In genomic region chr8:34679565-34680291, GRCm38 (mm10) we compare ENCODE assay signal across 9 mouse cellular contexts.
DNase-seq lines count a peak whose midpoint lies in the region; ATAC-seq lines count a peak whose summit lies in the region.
"Had no signal": no experiment of that assay in that cellular context is flagged by ENCODE, and none has a peak within 500 bp of the region (broad histone marks: within the 10 kb centered on the region; RNA-seq: fewer than 3 reads in every experiment).

No protein-coding gene starts in this region.

- H3K9me3 ChIP-seq in intestine, embryonic 15.5 days, result no peaks in the 10 kb centered on the region
- H3K9me3 ChIP-seq: limb, embryonic 13.5 days had no signal

- peak overlapping the region; percentile 65 for H3K27ac ChIP-seq in intestine, embryonic 15.5 days
- H3K27ac ChIP-seq: limb, embryonic 13.5 days had no signal

- H3K9ac ChIP-seq in intestine, embryonic 15.5 days, result no peak overlapping the region
- H3K9ac ChIP-seq: limb, embryonic 13.5 days had no signal

- intact Hi-C loops in gastrocnemius, postnatal 14 days (cut with DNase I; ENCODE audit: low total_unique reads), result no loop called here
- intact Hi-C loops in left cerebral cortex, postnatal 25 days (cut with DNase I), result loop anchor here (5.0 to 10.0 kb wide), 3 partner anchors 182 to 462 kb away; no protein-coding TSS in a partner anchor

- H3K27me3 ChIP-seq in intestine, embryonic 15.5 days (replicated peaks), result no peaks in the 10 kb centered on the region
- H3K27me3 ChIP-seq: limb, embryonic 13.5 days had no signal

- peaks cover 7% of the 10 kb centered on the region for H3K4me1 ChIP-seq in intestine, embryonic 15.5 days (replicated peaks)

- 32% methylated on average over 14 of the region's 14 CpGs for whole genome bisulfite sequencing in intestine, embryonic 15.5 days

- peak; percentile 68 for ATAC-seq in intestine, embryonic 15.5 days

- H3K4me2 ChIP-seq in intestine, embryonic 15.5 days (replicated peaks), result peak overlapping the region; percentile 36
- H3K4me2 ChIP-seq: limb, embryonic 13.5 days had no signal

- H3K36me3 ChIP-seq in intestine, embryonic 15.5 days, result no peaks in the 10 kb centered on the region
- H3K36me3 ChIP-seq: limb, embryonic 13.5 days had no signal

- DNase-seq in adrenal gland, postnatal 14 days, result peak; percentile 60
- peak; percentile 96 to 97 for DNase-seq in cerebellum, postnatal 25 days
- DNase-seq in gastrocnemius, postnatal 14 days, result peak; percentile 59
- peak; percentile 62 to 84 for DNase-seq in left cerebral cortex, postnatal 25 days (ENCODE audit: low spot score in 2 of 2)
- peak; percentile 74 for DNase-seq in neural tube, embryonic 10.5 days (ENCODE audit: extremely low spot score, low spot score)
- DNase-seq in thymus, adult 18-20 months, result no peak
- DNase-seq in urinary bladder, postnatal 4 days (ENCODE audit: low spot score in 2 of 2), result no peak

- H3K4me3 ChIP-seq in intestine, embryonic 15.5 days (replicated peaks), result no peak overlapping the region
- H3K4me3 ChIP-seq: limb, embryonic 13.5 days had no signal

Comparison
In these comparisons a context has a peak if more than half of its experiments do, and no peak if none do; other contexts are left out.
1. DNase-seq: peak in adrenal gland, postnatal 14 days (single experiment), cerebellum, postnatal 25 days (2 of 2), gastrocnemius, postnatal 14 days (single experiment), left cerebral cortex, postnatal 25 days (2 of 2) and neural tube, embryonic 10.5 days (single experiment); none in thymus, adult 18-20 months (0 of 2) and urinary bladder, postnatal 4 days (0 of 2).